10 mouse cellular contexts compared by ENCODE assay signal in genomic region chr16:22545016-22545561, GRCm38 (mm10).
A peak's percentile ranks its signal among the peaks of the same experiment; 100 is the strongest.
DNase-seq lines count a peak whose midpoint lies in the region; ATAC-seq lines count a peak whose summit lies in the region.
"Had no signal": no experiment of that assay in that cellular context is flagged by ENCODE, and none has a peak within 500 bp of the region (broad histone marks: within the 10 kb centered on the region; RNA-seq: fewer than 3 reads in every experiment).

No protein-coding gene starts in this region.

- no peak for ATAC-seq in forebrain, embryonic 11.5 days (replicated peaks; ENCODE audit: low FRiP score)
- ATAC-seq in common myeloid progenitor, adult 5-6 weeks (replicated peaks; ENCODE audit: low read depth, poor library complexity, severe bottlenecking): peak; percentile 15; the same call in 1 of the 2 replicates
- ATAC-seq in heart, embryonic 15.5 days (replicated peaks; ENCODE audit: insufficient number of reproducible peaks, insufficient read depth, low FRiP score, low read depth): 0 out of 2 replicates have a peak, but pooled peaks have one; percentile 28
- 0 out of 2 replicates have a peak, but pooled peaks have one; percentile 37 for ATAC-seq in limb, embryonic 13.5 days (ENCODE audit: low FRiP score, low read depth)
- ATAC-seq: Patski had no signal

- no peak overlapping the region for H3K9ac ChIP-seq in forebrain, embryonic 11.5 days (ENCODE audit: low read length)
- H3K9ac ChIP-seq in heart, embryonic 15.5 days: no peak overlapping the region
- no peak overlapping the region for H3K9ac ChIP-seq in limb, embryonic 13.5 days
- H3K9ac ChIP-seq: liver, embryonic 14.5 days had no signal

- H3K9me3 ChIP-seq in forebrain, embryonic 10.5 days: no peaks in the 10 kb centered on the region
- H3K9me3 ChIP-seq in forebrain, embryonic 11.5 days (ENCODE audit: control insufficient read depth, low read length): no peaks in the 10 kb centered on the region
- H3K9me3 ChIP-seq in heart, embryonic 15.5 days (replicated peaks): no peaks in the 10 kb centered on the region
- no peaks in the 10 kb centered on the region for H3K9me3 ChIP-seq in limb, embryonic 13.5 days

- H3K4me2 ChIP-seq in forebrain, embryonic 11.5 days (ENCODE audit: low read depth, low read length, severe bottlenecking): no peak overlapping the region
- no peak overlapping the region; the same call in 1 of the 2 replicates for H3K4me2 ChIP-seq in heart, embryonic 15.5 days
- H3K4me2 ChIP-seq in limb, embryonic 13.5 days (replicated peaks): no peak overlapping the region

- no peak overlapping the region for H3K4me3 ChIP-seq in forebrain, embryonic 10.5 days
- H3K4me3 ChIP-seq in forebrain, embryonic 11.5 days (ENCODE audit: low read depth, low read length): no peak overlapping the region
- no peak overlapping the region for H3K4me3 ChIP-seq in heart, embryonic 15.5 days
- no peak overlapping the region for H3K4me3 ChIP-seq in limb, embryonic 13.5 days

- DNase-seq in forebrain, embryonic 10.5 days (ENCODE audit: extremely low spot score, low spot score): peak; percentile 24
- no peak for DNase-seq in forebrain, embryonic 11.5 days (ENCODE audit: low spot score)
- DNase-seq in A20 (ENCODE audit: low read depth, low spot score): peak; percentile 59
- DNase-seq in right cerebral cortex, postnatal 36 days (ENCODE audit: low spot score in 2 of 2): peak; percentile 63 to 80
- no peak for DNase-seq in thymus, adult 18-20 months

- peak overlapping the region; percentile 58; the same call in 1 of the 2 replicates for H3K27ac ChIP-seq in forebrain, embryonic 10.5 days
- no peak overlapping the region for H3K27ac ChIP-seq in forebrain, embryonic 11.5 days (ENCODE audit: low read depth, low read length)
- peak overlapping the region; percentile 73 for H3K27ac ChIP-seq in heart, embryonic 15.5 days
- no peak overlapping the region for H3K27ac ChIP-seq in limb, embryonic 13.5 days
- H3K27ac ChIP-seq: liver, embryonic 14.5 days had no signal

- H3K4me1 ChIP-seq in forebrain, embryonic 10.5 days: peaks cover 25% of the 10 kb centered on the region
- no peaks in the 10 kb centered on the region; the same call in 1 of the 2 replicates for H3K4me1 ChIP-seq in forebrain, embryonic 11.5 days (replicated peaks; ENCODE audit: control insufficient read depth, insufficient read depth, low read length)
- peaks cover 63% of the 10 kb centered on the region for H3K4me1 ChIP-seq in heart, embryonic 15.5 days (replicated peaks)
- peaks cover 24% of the 10 kb centered on the region for H3K4me1 ChIP-seq in limb, embryonic 13.5 days

- H3K27me3 ChIP-seq in forebrain, embryonic 10.5 days (ENCODE audit: poor library complexity, severe bottlenecking): peaks cover 37% of the 10 kb centered on the region
- peaks cover 4% of the 10 kb centered on the region; the same call in 1 of the 2 replicates for H3K27me3 ChIP-seq in forebrain, embryonic 11.5 days (ENCODE audit: control insufficient read depth, insufficient read depth, low read length)
- H3K27me3 ChIP-seq in heart, embryonic 15.5 days: no peaks in the 10 kb centered on the region
- no peaks in the 10 kb centered on the region for H3K27me3 ChIP-seq in limb, embryonic 13.5 days
- H3K27me3 ChIP-seq: Patski had no signal

- 46% methylated on average over 3 of the region's 3 CpGs for WGBS in forebrain, embryonic 10.5 days
- 45% methylated on average over 3 of the region's 3 CpGs for WGBS in forebrain, embryonic 11.5 days
- WGBS in heart, embryonic 15.5 days: 10% methylated on average over 3 of the region's 3 CpGs
- WGBS in limb, embryonic 13.5 days: 42% methylated on average over 3 of the region's 3 CpGs

- H3K36me3 ChIP-seq in forebrain, embryonic 10.5 days (replicated peaks): no peaks in the 10 kb centered on the region
- no peaks in the 10 kb centered on the region for H3K36me3 ChIP-seq in forebrain, embryonic 11.5 days (ENCODE audit: control insufficient read depth, insufficient read depth, low read length)
- no peaks in the 10 kb centered on the region for H3K36me3 ChIP-seq in heart, embryonic 15.5 days
- no peaks in the 10 kb centered on the region for H3K36me3 ChIP-seq in limb, embryonic 13.5 days

Comparison
In these comparisons a context has a peak if more than half of its experiments do, and no peak if none do; other contexts are left out.
1. DNase-seq: peak in forebrain, embryonic 10.5 days (single experiment), A20 (single experiment) and right cerebral cortex, postnatal 36 days (2 of 2); none in forebrain, embryonic 11.5 days (single experiment) and thymus, adult 18-20 months (0 of 2).
2. H3K27ac ChIP-seq: peak in forebrain, embryonic 10.5 days (single experiment) and heart, embryonic 15.5 days (single experiment); none in forebrain, embryonic 11.5 days (single experiment) and limb, embryonic 13.5 days (single experiment).